Mouse (Mus musculus): ENCODE results near the gene Olfr310. TPM values are rescaled to one million over a fixed set of nuclear protein-coding genes. Genes with fewer than 3 reads are reported as not detected.

Olfr310 gene
- not detected in 2 replicates for total RNA-seq (2017)

DNA sequence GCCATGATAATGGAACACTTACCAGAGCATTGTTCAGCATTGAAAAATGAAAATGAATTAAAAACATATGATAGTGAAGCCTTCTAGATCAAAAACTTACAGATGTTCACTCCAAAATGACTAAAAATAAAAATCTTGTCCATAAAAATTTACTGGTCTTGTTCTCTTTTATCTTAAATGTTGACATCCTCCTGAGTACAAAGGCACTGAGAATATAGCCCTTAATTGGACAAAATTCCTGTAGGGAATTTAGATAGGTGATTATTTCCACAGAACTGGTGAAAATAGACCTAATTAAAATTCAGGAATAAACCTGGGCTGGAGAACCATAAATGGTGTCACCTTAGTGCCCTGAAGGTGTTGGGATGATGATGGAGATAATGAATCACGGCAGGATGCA, at the start of gene Olfr310:
Gene Olfr310 (minus strand): TSS at position 101 of the 400 bp plus-strand sequence.
- ATAC-seq (replicated peaks; ENCODE audit: low read depth, poor library complexity, severe bottlenecking): no peak

DNA sequence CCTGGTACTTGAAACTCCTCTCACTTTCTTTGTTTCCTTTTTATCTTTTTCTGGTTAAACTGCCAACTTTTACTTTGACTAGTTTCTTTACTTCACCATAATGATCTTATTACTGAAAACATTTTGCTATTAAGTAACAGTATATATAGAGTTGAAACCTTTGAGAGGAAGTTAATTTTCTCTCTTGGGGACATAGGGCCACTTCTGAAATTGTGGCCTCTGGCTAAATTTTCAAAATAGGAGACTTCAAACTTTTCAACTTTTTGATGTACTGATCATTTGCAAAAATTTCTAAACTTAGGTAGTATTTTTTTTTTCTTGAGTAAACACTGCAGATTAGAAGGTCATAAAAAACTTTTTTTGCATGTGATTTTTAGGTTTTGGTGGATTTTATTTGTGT, 48.6 kb upstream of the Olfr310 start, which contains the start of gene Olfr308:
Gene Olfr308 (minus strand): TSS at position 101 of the 400 bp plus-strand sequence.
- no peak for ATAC-seq (replicated peaks; ENCODE audit: low read depth, poor library complexity, severe bottlenecking)

DNA sequence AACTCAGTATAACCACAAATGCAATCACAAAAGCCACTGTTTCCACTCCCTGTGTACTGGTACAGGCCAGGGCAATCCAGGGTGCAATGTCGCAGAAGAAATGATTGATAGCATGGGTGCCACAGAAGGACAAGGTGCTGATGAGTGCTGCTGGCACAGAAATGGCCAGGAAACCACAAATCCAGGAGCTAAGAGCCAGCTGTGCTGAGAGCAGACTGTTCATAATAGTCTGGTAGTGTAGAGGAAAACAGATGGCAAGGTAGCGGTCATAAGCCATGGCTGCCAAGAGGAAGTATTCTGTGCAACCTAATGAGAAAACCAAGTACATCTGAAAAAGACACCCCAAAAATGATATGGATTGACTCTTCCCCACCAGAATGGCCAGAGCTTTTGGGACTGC, 44.4 kb upstream of the Olfr310 start:
- ATAC-seq (replicated peaks; ENCODE audit: low read depth, poor library complexity, severe bottlenecking): no peak

DNA sequence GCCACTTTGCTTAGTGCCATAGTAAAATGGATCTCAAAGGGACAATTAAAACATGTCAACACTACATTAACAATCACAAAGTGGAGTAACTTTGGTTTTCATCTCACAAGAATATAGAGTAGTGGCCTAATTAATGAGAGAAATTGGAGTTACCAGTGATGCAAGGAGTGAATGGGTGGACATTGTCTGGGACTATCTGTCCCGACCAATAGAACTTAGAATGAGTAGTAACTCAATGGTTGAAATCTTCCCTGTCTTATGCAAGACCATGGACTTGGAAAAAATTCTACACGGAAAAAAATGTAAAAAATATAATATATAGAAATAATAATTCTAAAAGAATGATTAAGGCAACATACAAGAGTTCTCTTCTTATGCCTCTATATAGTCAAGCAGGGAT, 36.6 kb upstream of the Olfr310 start, which contains the start of gene Olfr309:
Gene Olfr309 (minus strand): TSS at position 101 of the 400 bp plus-strand sequence.
- ATAC-seq (replicated peaks; ENCODE audit: low read depth, poor library complexity, severe bottlenecking): no peak

DNA sequence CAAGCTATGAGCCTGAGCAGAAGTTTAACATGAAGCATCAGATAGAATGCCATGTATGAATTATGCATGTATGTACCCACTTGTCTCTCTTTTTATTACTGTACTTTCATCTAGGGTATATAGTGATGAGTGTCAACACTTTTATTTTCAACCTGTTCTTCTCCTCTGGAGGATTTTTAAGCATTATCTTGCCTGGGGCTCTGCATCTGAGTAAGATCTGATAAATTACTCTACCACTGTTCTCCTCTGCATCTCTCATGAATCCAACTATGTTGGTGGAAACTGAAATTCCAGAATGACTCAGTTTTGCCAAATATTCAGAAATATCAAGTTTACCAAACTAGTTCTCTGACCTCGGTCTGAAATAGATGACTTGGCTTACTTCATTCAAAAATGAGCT, 30.8 kb downstream of the Olfr310 start, which contains the start of gene Vmn2r76:
Gene Vmn2r76 (minus strand): TSS at position 101 of the 400 bp plus-strand sequence.
- no peak for ATAC-seq (replicated peaks; ENCODE audit: low read depth, poor library complexity, severe bottlenecking)

Other genes with a start within 250 kb of the Olfr310 start
- not detected in 2 replicates for gene Vmn2r75, start 105.4 kb downstream of the Olfr310 start, total RNA-seq (2017)
- not detected in 2 replicates for gene Vmn2r76, start 30.9 kb downstream of the Olfr310 start, total RNA-seq (2017)
- not detected in 2 replicates for gene Olfr309, start 36.5 kb upstream of the Olfr310 start, total RNA-seq (2017)
- not detected in 2 replicates for gene Olfr308, start 48.5 kb upstream of the Olfr310 start, total RNA-seq (2017)
- not detected in 2 replicates for gene Olfr307, start 60.4 kb upstream of the Olfr310 start, total RNA-seq (2017)
- gene Olfr305, start 89.8 kb upstream of the Olfr310 start, total RNA-seq (2017): not detected in 2 replicates
- not detected in 2 replicates for gene Olfr304, start 109.5 kb upstream of the Olfr310 start, total RNA-seq (2017)
- not detected in 2 replicates for gene Olfr303, start 120.6 kb upstream of the Olfr310 start, total RNA-seq (2017)
- gene Olfr301, start 126.7 kb upstream of the Olfr310 start, total RNA-seq (2017): not detected in 2 replicates
- gene Olfr299, start 182.7 kb upstream of the Olfr310 start, total RNA-seq (2017): not detected in 2 replicates
- gene Olfr298, start 215.3 kb upstream of the Olfr310 start, total RNA-seq (2017): not detected in 2 replicates
- not detected in 2 replicates for gene Olfr297, start 242.8 kb upstream of the Olfr310 start, total RNA-seq (2017)

All from common myeloid progenitor, adult 5-6 weeks (primary cell).